Mouse (Mus musculus) embryonic facial prominence, embryonic 11.5 days (tissue): Measurements from ENCODE around the gene Olfr458. TPM values are rescaled to one million over a fixed set of nuclear protein-coding genes. Genes with fewer than 3 reads are reported as not detected.

ENCODE experiments used
- ATAC-seq: fragments of 200-750 bp; cut with Nextera tagmentation; replicated peaks from 2 replicates; pipeline ENCODE4 v1.8.0; 2017; ENCODE audit warnings: low read depth; ENCODE audit not compliant: insufficient number of reproducible peaks, low FRiP score, low TSS enrichment
- DNase-seq: peaks from one replicate; pipeline ENCODE4 v3.0.0-alpha.2; 2015; ENCODE audit warnings: low spot score
- H3K27ac ChIP-seq: fragments of 300-500 bp; sonication (generic); replicated peaks from 2 replicates; pipeline ENCODE4 v1.5.1; 2014; ENCODE audit warnings: mild to moderate bottlenecking, low read depth, low read length, control low read depth
- H3K27me3 ChIP-seq: fragments of 300-500 bp; sonication (generic); 2 replicates; pipeline ENCODE4 v1.6.1; 2014; ENCODE audit warnings: mild to moderate bottlenecking, low read length, moderate library complexity, mixed read lengths; ENCODE audit not compliant: control insufficient read depth, insufficient read depth
- H3K36me3 ChIP-seq: fragments of 300-500 bp; sonication (generic); replicated peaks from 2 replicates; pipeline ENCODE4 v1.6.1; 2014; ENCODE audit warnings: low read depth, mild to moderate bottlenecking, low read length, moderate library complexity, mixed read lengths; ENCODE audit not compliant: control insufficient read depth, insufficient read depth
- H3K4me1 ChIP-seq: fragments of 300-500 bp; sonication (generic); 2 replicates; pipeline ENCODE4 v1.6.1; 2014; ENCODE audit warnings: low read length, mixed read lengths; ENCODE audit not compliant: control insufficient read depth, insufficient read depth
- H3K4me2 ChIP-seq: fragments of 300-500 bp; sonication (generic); 2 replicates; pipeline ENCODE4 v1.6.1; 2014; ENCODE audit warnings: low read depth, mild to moderate bottlenecking, control low read depth, low read length, moderate library complexity
- H3K4me3 ChIP-seq: fragments of 300-500 bp; sonication (generic); 2 replicates; pipeline ENCODE4 v1.5.1; 2014; ENCODE audit warnings: low read depth, low read length, control low read depth
- H3K9ac ChIP-seq: fragments of 300-500 bp; sonication (generic); replicated peaks from 2 replicates; pipeline ENCODE4 v1.6.1; 2014; ENCODE audit warnings: mild to moderate bottlenecking, control low read depth, low read length
- H3K9me3 ChIP-seq: fragments of 300-500 bp; sonication (generic); replicated peaks from 2 replicates; pipeline ENCODE4 v1.6.1; 2016; ENCODE audit warnings: mild to moderate bottlenecking, low read length, inconsistent platforms, mixed read lengths; ENCODE audit not compliant: control insufficient read depth
- WGBS: fragments of 180-500 bp; shearing (Covaris S2); extraction: QIAGEN DNeasy Blood & Tissue Kit; methylation state at CpG from one replicate; pipeline ENCODE4 v1.1.7; 2014; 5-methylcytosine and 5-hydroxymethylcytosine counted together
- polyA plus RNA-seq: library from polyadenylated mRNA; unstranded; fragments of >200 nt; fragmentation: Nextera tagmentation; extraction: Ambion mirVana; gene quantifications from 2 replicates; pipeline ENCODE4 v1.2.1, GENCODE M21; 2014

Gene Olfr458
- polyA plus RNA-seq, 1 experiment from 2014 or later, result not detected

GRCm38 (mm10) chr6:42426337-42426736, 38.7 kb downstream of the Olfr458 start:
- Histone ChIP-seq H3K4me2 (no peak overlapping the region), H3K27ac (no peak overlapping the region), H3K4me1 (no peaks in the 10 kb centered on the region), H3K4me3 (no peak overlapping the region), H3K27me3 (no peaks in the 10 kb centered on the region), H3K9ac (no peak overlapping the region), H3K36me3 (no peaks in the 10 kb centered on the region), H3K9me3 (no peaks in the 10 kb centered on the region)
- ATAC-seq (no peak), DNase-seq (no peak)
- 85% methylated on average over 4 of the region's 4 CpGs for WGBS

GRCm38 (mm10) chr6:42424472-42424871, 40.5 kb downstream of the Olfr458 start:
- no peak for ATAC-seq
- Histone ChIP-seq H3K27me3 (no peaks in the 10 kb centered on the region), H3K4me2 (no peak overlapping the region), H3K36me3 (no peaks in the 10 kb centered on the region), H3K27ac (no peak overlapping the region), H3K9ac (no peak overlapping the region), H3K4me1 (no peaks in the 10 kb centered on the region), H3K4me3 (no peak overlapping the region), H3K9me3 (no peaks in the 10 kb centered on the region)
- DNase-seq, result no peak
- 88% methylated on average over 3 of the region's 3 CpGs for WGBS

DNA sequence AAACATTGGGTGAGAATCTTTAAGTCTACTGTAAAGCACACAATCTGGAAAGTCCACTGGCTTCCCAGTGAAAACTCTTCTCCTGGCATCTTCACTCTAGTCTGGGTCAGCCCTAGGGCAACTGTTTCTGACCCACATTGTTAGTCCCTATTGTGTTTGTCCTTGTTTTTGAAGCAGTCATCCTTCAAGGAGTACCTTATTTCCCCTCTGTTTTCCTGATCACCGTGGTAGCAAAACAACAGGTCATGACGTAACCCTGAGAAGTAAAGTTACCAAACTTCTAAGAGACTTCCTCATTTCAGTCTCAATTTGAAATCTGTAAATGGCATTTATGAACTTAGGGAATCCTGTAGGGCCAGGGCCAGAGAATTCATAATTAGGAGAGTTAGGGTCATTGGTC, 43.6 kb downstream of the Olfr458 start:
- Histone ChIP-seq H3K27me3 (no peaks in the 10 kb centered on the region), H3K4me1 (no peaks in the 10 kb centered on the region), H3K4me2 (no peak overlapping the region), H3K27ac (no peak overlapping the region), H3K9ac (no peak overlapping the region), H3K9me3 (no peaks in the 10 kb centered on the region), H3K36me3 (no peaks in the 10 kb centered on the region), H3K4me3 (no peak overlapping the region)
- DNase-seq (no peak), ATAC-seq (no peak)
- 74% methylated on average over 2 of the region's 2 CpGs for WGBS

GRCm38 (mm10) chr6:42419443-42419842, 45.6 kb downstream of the Olfr458 start:
- 86% methylated on average over 2 of the region's 2 CpGs for WGBS
- H3K9me3 ChIP-seq, result no peaks in the 10 kb centered on the region
- H3K9ac ChIP-seq, result no peak overlapping the region
- H3K36me3 ChIP-seq, result no peaks in the 10 kb centered on the region
- no peak overlapping the region for H3K27ac ChIP-seq
- no peak overlapping the region for H3K4me2 ChIP-seq
- no peaks in the 10 kb centered on the region for H3K27me3 ChIP-seq
- no peak overlapping the region for H3K4me3 ChIP-seq
- DNase-seq, result no peak
- ATAC-seq, result no peak
- no peaks in the 10 kb centered on the region for H3K4me1 ChIP-seq

Other genes starting within 250 kb of the Olfr458 start
- gene Tas2r144, start 249.9 kb downstream of the Olfr458 start, polyA plus RNA-seq, result not detected in 2 replicates
- gene Gstk1, start 219.3 kb downstream of the Olfr458 start, polyA plus RNA-seq, result 23.8 and 24.9 TPM in 2 replicates
- gene Tmem139, start 203.2 kb downstream of the Olfr458 start, polyA plus RNA-seq, result 0.68 and 0.73 TPM in 2 replicates
- gene Casp2, start 200.2 kb downstream of the Olfr458 start, polyA plus RNA-seq, result 73.6 and 79.4 TPM in 2 replicates
- 0.75 and 1.0 TPM in 2 replicates for gene Clcn1, start 178.5 kb downstream of the Olfr458 start, polyA plus RNA-seq
- gene Fam131b, start 140.6 kb downstream of the Olfr458 start, polyA plus RNA-seq, result 0.66 and 1.7 TPM in 2 replicates
- gene Zyx, start 115.6 kb downstream of the Olfr458 start, polyA plus RNA-seq, result 61.3 and 71.9 TPM in 2 replicates
- gene Epha1, start 91.9 kb downstream of the Olfr458 start, polyA plus RNA-seq, result 1.5 and 1.8 TPM in 2 replicates
- gene Tas2r143, start 65.0 kb downstream of the Olfr458 start, polyA plus RNA-seq, result not detected in 2 replicates
- not detected in 2 replicates for gene Tas2r135, start 59.8 kb downstream of the Olfr458 start, polyA plus RNA-seq
- gene Tas2r126, start 30.7 kb downstream of the Olfr458 start, polyA plus RNA-seq, result not detected in 2 replicates
- not detected in 2 replicates for gene Olfr457, start 11.1 kb upstream of the Olfr458 start, polyA plus RNA-seq
- gene Olfr456, start 22.0 kb upstream of the Olfr458 start, polyA plus RNA-seq, result not detected in 2 replicates
- gene Olfr455, start 82.4 kb upstream of the Olfr458 start, polyA plus RNA-seq, result not detected in 2 replicates
- not detected in 2 replicates for gene Tcaf3, start 132.5 kb upstream of the Olfr458 start, polyA plus RNA-seq
- gene Tcaf2, start 180.1 kb upstream of the Olfr458 start, polyA plus RNA-seq, result 1.9 and 2.5 TPM in 2 replicates
- gene Tcaf1, start 244.9 kb upstream of the Olfr458 start, polyA plus RNA-seq, result 104 and 106 TPM in 2 replicates